Mouse (Mus musculus): ENCODE measurements around the gene Lonrf2. TPM values are rescaled to one million over a fixed set of nuclear protein-coding genes. Genes with fewer than 3 reads are reported as not detected.

Lonrf2 gene
- total and polyA plus RNA-seq, 3 experiments, result 2.9 to 48.5 (median 42.0) TPM

DNA sequence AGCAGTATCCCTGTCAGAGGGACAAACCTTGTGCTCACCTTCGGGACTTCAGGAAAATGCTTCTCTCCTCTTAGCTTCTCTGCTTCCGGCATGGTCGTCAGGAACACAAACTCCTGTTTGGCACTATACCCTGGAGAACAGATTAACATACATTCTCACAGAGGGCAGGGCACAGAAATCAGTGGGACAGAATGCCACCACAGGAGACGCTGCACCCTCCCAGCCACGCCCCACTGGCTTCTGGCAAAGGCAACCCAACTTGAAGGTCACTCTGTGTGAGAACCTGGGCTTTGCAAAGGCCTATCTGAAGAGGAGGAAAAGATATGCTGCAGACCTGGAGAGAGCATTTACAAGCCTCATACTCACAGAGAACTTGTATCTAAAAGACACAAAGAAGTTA is 37.4 kb upstream of the Lonrf2 start:
- Histone ChIP-seq H3K9me3 (replicated peaks) (no peaks in the 10 kb centered on the region), H3K4me3 (ENCODE audit: low read depth, low read length) (no peak overlapping the region), H3K27me3 (ENCODE audit: insufficient read depth, low read length) (no peaks in the 10 kb centered on the region), H3K4me1 (ENCODE audit: insufficient read depth, low read depth, low read length) (peaks cover 26% of the 10 kb centered on the region), H3K36me3 (replicated peaks) (peaks cover 84% of the 10 kb centered on the region)
- DNase-seq (ENCODE audit: low spot score) (no peak), ATAC-seq (ENCODE audit: extremely low read depth, insufficient number of reproducible peaks, low FRiP score, poor library complexity, severe bottlenecking) (no peak)
- TF ChIP-seq GATA1 (IDR thresholded peaks at IDR 0.05; ENCODE audit: borderline replicate concordance, low read length) (no peak), POLR2AphosphoS5 (IDR thresholded peaks at IDR 0.05; ENCODE audit: insufficient replicate concordance, low read depth, low read length) (no peak), TAL1 (conservative IDR thresholded peaks at IDR 0.05; ENCODE audit: low read depth, low read length) (no peak), GATA2 (IDR thresholded peaks at IDR 0.05; ENCODE audit: borderline replicate concordance, low read depth, low read length) (no peak)

DNA sequence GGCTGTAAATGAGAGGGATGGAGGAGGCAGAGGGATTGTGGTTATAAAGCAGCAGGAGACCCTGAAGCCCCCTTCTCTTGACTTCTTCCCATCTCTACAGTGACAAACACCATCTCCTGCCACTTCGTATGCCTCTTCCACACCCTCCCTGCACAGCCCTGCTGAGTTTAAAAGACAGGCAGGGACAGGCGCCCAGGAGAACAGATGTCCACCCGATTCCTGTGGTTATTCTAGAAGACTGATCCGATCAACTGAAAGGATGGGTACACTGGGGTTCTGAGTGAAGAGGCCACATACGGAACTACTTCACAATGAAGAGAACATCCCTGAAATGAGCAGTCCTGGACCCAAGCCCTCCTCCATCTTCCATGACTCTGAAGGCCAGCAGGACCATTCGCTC is 35.3 kb upstream of the Lonrf2 start:
- ATAC-seq (ENCODE audit: extremely low read depth, insufficient number of reproducible peaks, low FRiP score, poor library complexity, severe bottlenecking) (no peak), DNase-seq (ENCODE audit: low spot score) (no peak)
- TF ChIP-seq POLR2AphosphoS5 (IDR thresholded peaks at IDR 0.05; ENCODE audit: insufficient replicate concordance, low read depth, low read length) (no peak), TAL1 (conservative IDR thresholded peaks at IDR 0.05; ENCODE audit: low read depth, low read length) (no peak), GATA1 (IDR thresholded peaks at IDR 0.05; ENCODE audit: borderline replicate concordance, low read length) (no peak), GATA2 (IDR thresholded peaks at IDR 0.05; ENCODE audit: borderline replicate concordance, low read depth, low read length) (no peak), CTCF (IDR thresholded peaks at IDR 0.05; ENCODE audit: low read depth, low read length) (no peak)
- peaks cover 24% of the 10 kb centered on the region for H3K4me1 ChIP-seq (ENCODE audit: insufficient read depth, low read depth, low read length)
- H3K36me3 ChIP-seq (replicated peaks), result peaks cover 90% of the 10 kb centered on the region
- no peaks in the 10 kb centered on the region for H3K9me3 ChIP-seq (replicated peaks)
- no peak overlapping the region for H3K4me3 ChIP-seq (ENCODE audit: low read depth, low read length)
- H3K27me3 ChIP-seq (ENCODE audit: insufficient read depth, low read length), result no peaks in the 10 kb centered on the region

DNA sequence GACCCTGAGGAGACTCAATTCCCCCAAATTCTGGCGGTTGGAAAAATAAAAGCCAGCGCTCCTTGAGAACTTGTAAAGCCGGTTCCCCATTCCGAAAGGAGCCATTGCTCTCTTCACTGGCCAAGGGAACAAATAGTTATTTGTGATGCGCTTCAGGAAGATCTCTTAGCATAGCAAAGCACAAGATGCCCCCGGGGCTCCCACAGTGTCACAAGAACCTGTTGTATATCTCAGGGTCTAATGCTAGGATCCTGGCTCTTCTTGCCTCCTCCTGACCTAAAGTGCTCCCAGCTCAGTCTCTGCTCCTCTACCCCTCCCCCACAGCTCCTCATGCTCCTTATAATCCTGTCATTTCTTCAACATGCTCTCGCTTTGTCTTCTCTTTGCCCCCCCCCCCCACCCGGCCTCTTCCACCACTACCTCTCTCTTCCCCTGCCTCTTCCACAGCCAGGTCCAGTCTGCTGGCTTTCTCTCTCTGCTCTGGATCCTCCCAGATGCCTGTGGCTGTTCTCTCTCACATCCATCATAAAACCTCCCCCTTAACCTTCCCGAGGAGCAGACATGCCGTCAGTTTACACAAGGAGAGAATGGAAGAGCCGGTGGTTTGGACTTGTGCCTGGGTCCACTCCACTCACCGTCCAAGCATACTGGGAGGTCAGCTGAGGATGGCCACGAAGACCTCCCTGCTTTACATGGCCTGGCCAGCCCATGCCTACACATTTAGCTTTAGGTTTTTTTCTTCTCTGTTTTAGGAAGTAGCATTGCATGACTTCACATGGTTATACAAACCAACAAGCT is 33.1 kb upstream of the Lonrf2 start:
- ATAC-seq (ENCODE audit: extremely low read depth, insufficient number of reproducible peaks, low FRiP score, poor library complexity, severe bottlenecking) (no peak), DNase-seq (ENCODE audit: low spot score) (no peak)
- Histone ChIP-seq H3K4me1 (ENCODE audit: insufficient read depth, low read depth, low read length) (peaks cover 19% of the 10 kb centered on the region), H3K9me3 (replicated peaks) (no peaks in the 10 kb centered on the region), H3K36me3 (replicated peaks) (peaks cover 95% of the 10 kb centered on the region), H3K4me3 (ENCODE audit: low read depth, low read length) (no peak overlapping the region), H3K27me3 (ENCODE audit: insufficient read depth, low read length) (no peaks in the 10 kb centered on the region)
- no peak for TF ChIP-seq GATA1 (IDR thresholded peaks at IDR 0.05; ENCODE audit: borderline replicate concordance, low read length)
- TF ChIP-seq CTCF (IDR thresholded peaks at IDR 0.05; ENCODE audit: low read depth, low read length), result no peak
- no peak for TF ChIP-seq TAL1 (conservative IDR thresholded peaks at IDR 0.05; ENCODE audit: low read depth, low read length)

DNA sequence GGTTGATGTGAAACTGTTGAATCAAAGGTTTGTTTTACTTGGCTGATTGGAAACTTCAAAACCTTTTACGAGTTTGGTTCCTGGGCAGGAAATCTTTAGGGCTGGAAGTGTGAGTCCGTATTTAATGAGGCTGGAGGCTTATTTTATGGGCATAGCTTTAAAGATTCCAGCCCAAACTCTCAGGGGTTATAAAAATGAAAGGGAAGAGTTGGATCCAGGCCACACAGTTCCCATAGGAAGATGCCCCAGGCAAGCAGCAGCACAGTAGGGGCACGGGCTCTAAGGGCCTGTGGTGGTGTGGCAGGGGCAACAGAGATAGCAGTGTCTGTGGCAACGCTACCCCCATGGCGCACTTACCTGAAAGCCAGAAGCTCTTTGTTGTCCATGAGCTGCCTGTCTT is 29.7 kb upstream of the Lonrf2 start:
- no peaks in the 10 kb centered on the region for H3K27me3 ChIP-seq (ENCODE audit: insufficient read depth, low read length)
- no peak overlapping the region for H3K4me3 ChIP-seq (ENCODE audit: low read depth, low read length)
- H3K9me3 ChIP-seq (replicated peaks), result no peaks in the 10 kb centered on the region
- no peak for ATAC-seq (ENCODE audit: extremely low read depth, insufficient number of reproducible peaks, low FRiP score, poor library complexity, severe bottlenecking)
- no peak for DNase-seq (ENCODE audit: low spot score)
- H3K4me1 ChIP-seq (ENCODE audit: insufficient read depth, low read depth, low read length), result peaks cover 26% of the 10 kb centered on the region
- no peak for TF ChIP-seq GATA2 (IDR thresholded peaks at IDR 0.05; ENCODE audit: borderline replicate concordance, low read depth, low read length)
- no peak for TF ChIP-seq TAL1 (conservative IDR thresholded peaks at IDR 0.05; ENCODE audit: low read depth, low read length)
- no peak for TF ChIP-seq CTCF (IDR thresholded peaks at IDR 0.05; ENCODE audit: low read depth, low read length)
- TF ChIP-seq POLR2AphosphoS5 (IDR thresholded peaks at IDR 0.05; ENCODE audit: insufficient replicate concordance, low read depth, low read length), result no peak
- no peak for TF ChIP-seq GATA1 (IDR thresholded peaks at IDR 0.05; ENCODE audit: borderline replicate concordance, low read length)
- peaks cover 78% of the 10 kb centered on the region for H3K36me3 ChIP-seq (replicated peaks)

DNA sequence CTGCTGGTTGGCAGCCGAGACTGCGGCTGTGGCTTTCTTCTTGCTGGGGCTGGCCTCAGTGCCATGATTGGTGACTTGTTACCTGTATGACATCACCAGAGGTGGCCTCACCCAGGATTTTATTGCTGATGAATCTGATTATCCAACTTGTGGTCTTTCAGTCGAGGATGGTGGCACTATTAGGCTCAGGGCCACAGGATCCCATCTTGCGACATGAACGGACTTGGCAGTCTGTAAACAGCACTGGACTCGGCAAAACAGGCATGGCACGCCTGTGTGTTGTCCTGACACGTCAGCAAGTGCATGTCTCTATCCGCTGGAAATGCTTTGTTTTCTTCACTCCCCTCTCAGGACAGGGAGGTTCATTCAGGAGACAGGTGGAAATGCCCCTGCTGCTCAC is 27.8 kb upstream of the Lonrf2 start:
- Histone ChIP-seq H3K27me3 (ENCODE audit: insufficient read depth, low read length) (no peaks in the 10 kb centered on the region), H3K4me3 (ENCODE audit: low read depth, low read length) (no peak overlapping the region), H3K36me3 (replicated peaks) (peaks cover 61% of the 10 kb centered on the region), H3K4me1 (ENCODE audit: insufficient read depth, low read depth, low read length) (peaks cover 38% of the 10 kb centered on the region), H3K9me3 (replicated peaks) (no peaks in the 10 kb centered on the region)
- TF ChIP-seq GATA1 (IDR thresholded peaks at IDR 0.05; ENCODE audit: borderline replicate concordance, low read length) (no peak), CTCF (IDR thresholded peaks at IDR 0.05; ENCODE audit: low read depth, low read length) (no peak), POLR2AphosphoS5 (IDR thresholded peaks at IDR 0.05; ENCODE audit: insufficient replicate concordance, low read depth, low read length) (0 out of 2 replicates have a peak, but pooled peaks have one; percentile 48), GATA2 (IDR thresholded peaks at IDR 0.05; ENCODE audit: borderline replicate concordance, low read depth, low read length) (no peak), TAL1 (conservative IDR thresholded peaks at IDR 0.05; ENCODE audit: low read depth, low read length) (no peak)
- DNase-seq (ENCODE audit: low spot score) (no peak), ATAC-seq (ENCODE audit: extremely low read depth, insufficient number of reproducible peaks, low FRiP score, poor library complexity, severe bottlenecking) (no peak)

DNA sequence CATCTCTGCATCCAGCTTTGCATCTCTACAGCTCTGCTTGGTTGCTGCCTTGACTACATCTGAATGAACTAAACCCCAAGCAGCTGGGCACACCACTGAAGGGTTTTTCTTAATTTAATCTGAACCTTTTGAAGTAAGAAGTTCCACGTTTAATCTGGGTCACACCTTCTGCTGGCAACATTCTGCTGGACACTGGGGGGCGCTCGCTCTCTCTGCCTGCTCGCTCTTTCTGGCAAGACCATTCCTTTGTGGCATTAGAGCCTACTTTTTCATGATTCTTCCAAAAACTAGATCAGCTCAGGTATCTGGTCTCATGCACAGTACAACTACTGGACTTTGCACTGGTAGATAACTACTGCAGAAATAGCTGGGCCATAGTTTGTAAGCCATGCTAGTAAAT is 25.7 kb upstream of the Lonrf2 start:
- no peak overlapping the region for H3K4me3 ChIP-seq (ENCODE audit: low read depth, low read length)
- H3K9me3 ChIP-seq (replicated peaks), result no peaks in the 10 kb centered on the region
- H3K36me3 ChIP-seq (replicated peaks), result peaks cover 40% of the 10 kb centered on the region
- no peaks in the 10 kb centered on the region for H3K27me3 ChIP-seq (ENCODE audit: insufficient read depth, low read length)
- DNase-seq (ENCODE audit: low spot score) (no peak), ATAC-seq (ENCODE audit: extremely low read depth, insufficient number of reproducible peaks, low FRiP score, poor library complexity, severe bottlenecking) (no peak)
- TF ChIP-seq GATA1 (IDR thresholded peaks at IDR 0.05; ENCODE audit: borderline replicate concordance, low read length) (no peak), CTCF (IDR thresholded peaks at IDR 0.05; ENCODE audit: low read depth, low read length) (peak; percentile 55)
- peaks cover 48% of the 10 kb centered on the region for H3K4me1 ChIP-seq (ENCODE audit: insufficient read depth, low read depth, low read length)

Data from G1E (cell line).